Mouse (Mus musculus) embryonic facial prominence, embryonic 11.5 days (tissue): Measurements from ENCODE around the gene Lcorl. TPM values are rescaled to one million over a fixed set of nuclear protein-coding genes. Genes with fewer than 3 reads are reported as not detected.
A peak's percentile ranks its signal among the peaks of the same experiment; 100 is the strongest.
"Not testable (repeated sequence)": the region's sequence is repeated elsewhere in the genome, so short reads cannot be mapped to it uniquely, and the experiment has no call there.

Experiments
- ATAC-seq: fragments of 200-750 bp; cut with Nextera tagmentation; replicated peaks from 2 replicates; pipeline ENCODE4 v1.8.0; 2017; ENCODE audit warnings: low read depth; ENCODE audit not compliant: insufficient number of reproducible peaks, low FRiP score, low TSS enrichment
- DNase-seq: peaks from one replicate; pipeline ENCODE4 v3.0.0-alpha.2; 2015; ENCODE audit warnings: low spot score
- H3K27ac ChIP-seq: fragments of 300-500 bp; sonication (generic); replicated peaks from 2 replicates; pipeline ENCODE4 v1.5.1; 2014; ENCODE audit warnings: mild to moderate bottlenecking, low read depth, low read length, control low read depth
- H3K27me3 ChIP-seq: fragments of 300-500 bp; sonication (generic); 2 replicates; pipeline ENCODE4 v1.6.1; 2014; ENCODE audit warnings: mild to moderate bottlenecking, low read length, moderate library complexity, mixed read lengths; ENCODE audit not compliant: control insufficient read depth, insufficient read depth
- H3K36me3 ChIP-seq: fragments of 300-500 bp; sonication (generic); replicated peaks from 2 replicates; pipeline ENCODE4 v1.6.1; 2014; ENCODE audit warnings: low read depth, mild to moderate bottlenecking, low read length, moderate library complexity, mixed read lengths; ENCODE audit not compliant: control insufficient read depth, insufficient read depth
- H3K4me1 ChIP-seq: fragments of 300-500 bp; sonication (generic); 2 replicates; pipeline ENCODE4 v1.6.1; 2014; ENCODE audit warnings: low read length, mixed read lengths; ENCODE audit not compliant: control insufficient read depth, insufficient read depth
- H3K4me2 ChIP-seq: fragments of 300-500 bp; sonication (generic); 2 replicates; pipeline ENCODE4 v1.6.1; 2014; ENCODE audit warnings: low read depth, mild to moderate bottlenecking, control low read depth, low read length, moderate library complexity
- H3K4me3 ChIP-seq: fragments of 300-500 bp; sonication (generic); 2 replicates; pipeline ENCODE4 v1.5.1; 2014; ENCODE audit warnings: low read depth, low read length, control low read depth
- H3K9ac ChIP-seq: fragments of 300-500 bp; sonication (generic); replicated peaks from 2 replicates; pipeline ENCODE4 v1.6.1; 2014; ENCODE audit warnings: mild to moderate bottlenecking, control low read depth, low read length
- H3K9me3 ChIP-seq: fragments of 300-500 bp; sonication (generic); replicated peaks from 2 replicates; pipeline ENCODE4 v1.6.1; 2016; ENCODE audit warnings: mild to moderate bottlenecking, low read length, inconsistent platforms, mixed read lengths; ENCODE audit not compliant: control insufficient read depth
- WGBS: fragments of 180-500 bp; shearing (Covaris S2); extraction: QIAGEN DNeasy Blood & Tissue Kit; methylation state at CpG from one replicate; pipeline ENCODE4 v1.1.7; 2014; 5-methylcytosine and 5-hydroxymethylcytosine counted together
- polyA plus RNA-seq: library from polyadenylated mRNA; unstranded; fragments of >200 nt; fragmentation: Nextera tagmentation; extraction: Ambion mirVana; gene quantifications from 2 replicates; pipeline ENCODE4 v1.2.1, GENCODE M21; 2014

Lcorl gene
- polyA plus RNA-seq, 1 experiment from 2014 or later, result 28.8 TPM

- H3K27ac ChIP-seq, result no peak overlapping the region
- H3K9ac ChIP-seq, result no peak overlapping the region
These were observed 186.4 kb downstream of the Lcorl start for GRCm38 (mm10) chr5:45670894-45671494.

DNA sequence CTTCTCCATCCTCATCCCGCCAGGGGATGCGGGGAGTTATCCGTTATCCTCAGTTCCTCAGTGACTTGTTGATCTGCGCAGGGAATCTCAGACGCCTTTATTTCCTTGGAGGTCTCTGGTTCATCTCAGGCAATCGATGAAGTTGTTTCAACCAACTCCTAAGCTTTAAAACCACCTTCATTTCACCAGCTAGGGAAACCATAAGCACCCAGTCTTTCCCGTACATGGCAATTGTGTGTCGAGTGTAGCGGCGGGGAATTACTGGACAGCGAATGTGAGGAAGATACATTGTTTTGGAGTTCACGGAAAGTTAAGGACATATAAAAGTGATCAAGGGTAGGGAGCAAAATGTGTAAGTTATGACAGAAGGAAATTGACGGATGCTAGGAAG, 187.1 kb downstream of the Lcorl start:
- Histone ChIP-seq H3K4me3 (peak overlapping the region; percentile 81), H3K27ac (peak overlapping the region; percentile 90), H3K4me1 (no peaks in the 10 kb centered on the region), H3K4me2 (peak overlapping the region; percentile 47), H3K9me3 (no peaks in the 10 kb centered on the region), H3K27me3 (no peaks in the 10 kb centered on the region), H3K36me3 (no peaks in the 10 kb centered on the region), H3K9ac (peak overlapping the region; percentile 92)
- 0% methylated on average over 13 of the region's 13 CpGs for WGBS
- DNase-seq, result no peak
- no peak for ATAC-seq

More at GRCm38 (mm10) chr5:45670894-45671494, 186.4 kb downstream of the Lcorl start:
- DNase-seq (no peak), ATAC-seq (no peak)
- peak overlapping the region; percentile 47 for H3K4me2 ChIP-seq
- H3K4me3 ChIP-seq, result peak overlapping the region; percentile 81
- 55% methylated on average over 5 of the region's 5 CpGs for WGBS
- H3K4me1 ChIP-seq, result no peaks in the 10 kb centered on the region
- H3K9me3 ChIP-seq, result no peaks in the 10 kb centered on the region
- H3K27me3 ChIP-seq, result no peaks in the 10 kb centered on the region
- no peaks in the 10 kb centered on the region for H3K36me3 ChIP-seq

DNA sequence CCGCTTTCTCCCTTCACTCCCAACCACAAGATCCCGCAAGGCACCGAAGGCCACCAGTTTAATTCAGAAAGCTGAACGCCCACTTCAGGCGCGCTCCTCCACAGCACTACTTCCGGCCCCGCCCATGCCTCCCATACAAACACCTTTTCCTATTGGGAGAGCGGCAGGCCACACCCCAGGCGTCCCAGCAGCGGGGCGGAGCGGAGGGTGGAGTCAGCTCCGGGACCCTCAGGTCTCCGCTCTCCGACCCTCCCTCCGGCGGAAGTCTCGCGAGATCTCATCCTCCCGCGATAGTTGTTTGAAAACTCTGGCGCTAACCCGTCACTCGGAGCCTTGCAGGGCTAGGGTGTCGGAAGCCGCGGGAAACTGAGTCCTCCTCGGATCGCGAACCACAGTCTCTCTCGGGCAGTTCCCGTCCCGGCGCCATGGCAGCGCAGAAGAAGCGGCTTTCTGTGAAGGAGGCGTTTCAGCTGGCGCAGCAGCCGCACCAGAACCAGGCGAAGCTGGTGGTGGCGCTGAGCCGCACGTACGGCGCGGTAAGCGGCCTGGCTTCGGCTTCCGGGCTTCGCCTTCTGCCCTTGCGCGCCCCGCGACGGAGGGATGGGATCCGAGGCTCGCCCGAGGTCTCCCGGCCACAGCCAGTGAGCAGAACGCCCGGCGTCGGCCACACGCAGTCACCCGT, 187.7 kb downstream of the Lcorl start, which contains the start of gene Ncapg:
Gene Ncapg (plus strand): TSS at position 322 of the 682 bp plus-strand sequence.
- H3K4me2 ChIP-seq, result peak within 1 kb of the TSS; percentile 85
- H3K27me3 ChIP-seq, result no peaks in the 10 kb centered on the region
- WGBS, result under 1% methylated on average over 66 of the region's 66 CpGs
- peak; percentile 100 for DNase-seq
- H3K4me1 ChIP-seq, result no peaks in the 10 kb centered on the region
- H3K9ac ChIP-seq, result peak within 1 kb of the TSS; percentile 92
- H3K36me3 ChIP-seq, result no peaks in the 10 kb centered on the region
- no peaks in the 10 kb centered on the region for H3K9me3 ChIP-seq
- peak within 1 kb of the TSS; percentile 81 for H3K4me3 ChIP-seq
- ATAC-seq, result peak; percentile 100
- peak within 1 kb of the TSS; percentile 90 for H3K27ac ChIP-seq

GRCm38 (mm10) chr5:45669234-45669597, 188.2 kb downstream of the Lcorl start:
- Histone ChIP-seq H3K27me3 (no peaks in the 10 kb centered on the region), H3K9me3 (no peaks in the 10 kb centered on the region), H3K27ac (peak overlapping the region; percentile 73), H3K36me3 (no peaks in the 10 kb centered on the region), H3K4me1 (no peaks in the 10 kb centered on the region), H3K4me3 (peak overlapping the region; percentile 81), H3K9ac (peak overlapping the region; percentile 66), H3K4me2 (peak overlapping the region; percentile 85)
- WGBS, result under 1% methylated on average over 27 of the region's 27 CpGs
- no peak for DNase-seq
- ATAC-seq, result peak; percentile 83

DNA sequence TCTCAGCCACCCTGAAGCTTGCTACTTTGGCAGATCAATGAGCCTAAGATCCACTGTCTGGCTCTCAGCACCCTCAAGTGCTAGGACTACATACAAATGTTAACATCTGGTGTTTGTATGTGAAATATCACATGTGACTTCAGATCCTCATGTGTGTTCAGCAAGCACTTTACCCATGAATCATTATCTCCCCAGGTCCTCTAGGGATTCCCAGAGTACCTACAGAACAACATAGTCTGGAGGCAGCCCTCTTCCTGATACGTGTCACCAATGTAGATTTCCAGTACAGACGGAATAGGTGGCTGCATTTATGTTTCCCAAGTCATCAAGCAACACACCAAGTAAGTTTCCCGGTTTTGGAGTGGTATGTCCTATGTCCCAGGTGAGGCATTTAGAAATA, 188.6 kb downstream of the Lcorl start:
- Histone ChIP-seq H3K4me2 (peak overlapping the region; percentile 85), H3K9ac (peak overlapping the region; percentile 66), H3K4me3 (peak overlapping the region; percentile 81), H3K27ac (peak overlapping the region; percentile 73; the same call in 1 of the 2 replicates), H3K27me3 (no peaks in the 10 kb centered on the region), H3K4me1 (no peaks in the 10 kb centered on the region), H3K9me3 (no peaks in the 10 kb centered on the region), H3K36me3 (no peaks in the 10 kb centered on the region)
- ATAC-seq, result no peak; the same call in 1 of the 2 replicates
- peak; percentile 20 for DNase-seq
- 0% methylated on average over 3 of the region's 3 CpGs for WGBS

DNA sequence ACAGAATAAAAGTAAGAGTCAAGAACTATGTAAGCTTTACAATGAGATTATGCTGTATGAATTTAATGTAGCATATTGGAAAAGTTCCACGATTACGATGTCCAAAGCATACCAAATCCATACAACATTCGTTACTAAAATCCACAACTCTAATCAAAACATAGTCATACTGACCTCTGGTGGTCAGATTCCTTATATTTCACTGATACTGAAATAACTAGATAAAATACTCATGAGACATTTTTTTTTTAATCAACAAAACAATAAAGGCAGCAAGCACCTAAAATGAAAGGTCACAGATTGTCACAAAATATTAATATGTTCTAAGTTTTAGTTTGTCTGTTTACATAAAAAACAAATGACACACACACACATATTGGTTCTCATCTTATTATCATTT, 189.1 kb downstream of the Lcorl start:
- no peak overlapping the region for H3K4me2 ChIP-seq
- H3K27ac ChIP-seq, result no peak overlapping the region
- no peak overlapping the region for H3K9ac ChIP-seq
- WGBS, result 37% methylated on average over 3 of the region's 3 CpGs
- H3K4me1 ChIP-seq, result no peaks in the 10 kb centered on the region
- ATAC-seq (no peak), DNase-seq (peak; percentile 83)
- no peaks in the 10 kb centered on the region for H3K36me3 ChIP-seq
- H3K9me3 ChIP-seq, result no peaks in the 10 kb centered on the region
- no peaks in the 10 kb centered on the region for H3K27me3 ChIP-seq
- no peak overlapping the region for H3K4me3 ChIP-seq

DNA sequence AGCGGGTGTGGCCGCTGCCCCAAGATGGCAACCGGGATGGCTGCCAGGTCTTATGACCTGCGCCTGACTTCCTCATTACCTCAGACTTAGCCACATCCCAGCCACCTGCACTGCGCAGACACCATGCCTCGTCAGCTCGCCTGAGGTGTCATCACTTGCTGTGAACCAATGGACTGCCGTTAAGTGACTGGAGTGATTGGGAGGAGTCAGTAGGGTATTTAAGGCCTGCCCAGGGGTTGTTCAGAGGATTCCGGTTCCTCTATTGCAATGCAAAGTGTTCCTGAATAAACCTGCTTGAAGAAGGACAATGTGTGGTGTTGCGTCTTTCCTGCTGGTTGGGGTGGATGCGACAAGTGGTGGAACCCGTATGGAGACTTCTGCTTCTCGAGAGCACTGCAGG, 199.0 kb downstream of the Lcorl start:
- WGBS, result 94% methylated on average over 13 of the region's 13 CpGs

GRCm38 (mm10) chr5:45651026-45651703, 206.2 kb downstream of the Lcorl start:
- Histone ChIP-seq H3K36me3 (no peaks in the 10 kb centered on the region), H3K9me3 (no peaks in the 10 kb centered on the region), H3K4me1 (no peaks in the 10 kb centered on the region), H3K9ac (no peak overlapping the region), H3K4me3 (no peak overlapping the region), H3K27me3 (no peaks in the 10 kb centered on the region), H3K4me2 (no peak overlapping the region), H3K27ac (no peak overlapping the region)
- WGBS, result 83% methylated on average over 2 of the region's 2 CpGs
- DNase-seq, result no peak
- ATAC-seq, result no peak

More for the DNA sequence above, 199.0 kb downstream of the Lcorl start:
- H3K4me2 ChIP-seq, H3K4me1 ChIP-seq, H3K27me3 ChIP-seq, H3K27ac ChIP-seq, H3K36me3 ChIP-seq, H3K9me3 ChIP-seq, H3K9ac ChIP-seq, DNase-seq, ATAC-seq, H3K4me3 ChIP-seq: not testable (repeated sequence)
